Mouse (Mus musculus): ENCODE measurements around the gene Brd9. TPM values are rescaled to one million over a fixed set of nuclear protein-coding genes. Genes with fewer than 3 reads are reported as not detected.

The Brd9 gene
- polyA plus RNA-seq, 1 experiment, result 138 TPM

GRCm38 (mm10) chr13:73939101-73939500, 1.5 kb downstream of the Brd9 start:
- Histone ChIP-seq H3K4me3 (ENCODE audit: insufficient read depth, low read length) (no peak overlapping the region; the same call in 1 of the 2 replicates), H3K4me1 (ENCODE audit: control insufficient read depth, insufficient read depth, low read length) (peaks cover 2% of the 10 kb centered on the region; the same call in 1 of the 2 replicates), H3K27ac (ENCODE audit: insufficient read depth, low read length) (no peak overlapping the region)
- TF ChIP-seq CTCF (IDR thresholded peaks at IDR 0.05; ENCODE audit: extremely low read depth, insufficient read depth, low read length) (no peak), POLR2A (IDR thresholded peaks at IDR 0.05; ENCODE audit: extremely low read depth, insufficient read depth, low read length) (no peak)

DNA sequence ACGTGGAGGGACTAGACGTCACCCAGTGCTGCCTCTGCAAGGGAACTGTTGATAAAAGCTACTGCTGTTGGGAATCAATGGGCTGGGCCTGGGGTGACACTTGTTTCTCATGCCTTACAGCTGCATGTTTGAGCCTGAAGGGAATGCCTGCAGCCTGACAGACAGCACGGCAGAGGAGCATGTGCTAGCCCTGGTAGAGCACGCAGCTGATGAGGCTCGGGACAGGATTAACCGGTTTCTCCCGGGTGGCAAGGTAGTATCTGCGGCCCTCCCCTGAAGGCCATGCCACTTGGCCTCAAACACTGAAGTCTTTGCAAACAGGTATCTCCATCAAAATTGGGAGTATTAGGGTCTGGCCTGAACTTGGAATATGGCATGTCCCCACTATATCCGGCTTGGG, 7.0 kb downstream of the Brd9 start:
- H3K4me1 ChIP-seq (ENCODE audit: control insufficient read depth, insufficient read depth, low read length), result peaks cover 4% of the 10 kb centered on the region; the same call in 1 of the 2 replicates
- no peak overlapping the region for H3K27ac ChIP-seq (ENCODE audit: insufficient read depth, low read length)
- TF ChIP-seq CTCF (IDR thresholded peaks at IDR 0.05; ENCODE audit: extremely low read depth, insufficient read depth, low read length) (no peak), POLR2A (IDR thresholded peaks at IDR 0.05; ENCODE audit: extremely low read depth, insufficient read depth, low read length) (no peak)
- no peak overlapping the region for H3K4me3 ChIP-seq (ENCODE audit: insufficient read depth, low read length)

GRCm38 (mm10) chr13:73953551-73954130, 16.0 kb downstream of the Brd9 start:
- H3K27ac ChIP-seq (ENCODE audit: insufficient read depth, low read length), result peak overlapping the region; percentile 45; the same call in 1 of the 2 replicates
- H3K4me1 ChIP-seq (ENCODE audit: control insufficient read depth, insufficient read depth, low read length), result peaks cover 5% of the 10 kb centered on the region; the same call in 1 of the 2 replicates
- TF ChIP-seq POLR2A (IDR thresholded peaks at IDR 0.05; ENCODE audit: extremely low read depth, insufficient read depth, low read length) (no peak), CTCF (IDR thresholded peaks at IDR 0.05; ENCODE audit: extremely low read depth, insufficient read depth, low read length) (no peak)
- H3K4me3 ChIP-seq (ENCODE audit: insufficient read depth, low read length), result no peak overlapping the region

DNA sequence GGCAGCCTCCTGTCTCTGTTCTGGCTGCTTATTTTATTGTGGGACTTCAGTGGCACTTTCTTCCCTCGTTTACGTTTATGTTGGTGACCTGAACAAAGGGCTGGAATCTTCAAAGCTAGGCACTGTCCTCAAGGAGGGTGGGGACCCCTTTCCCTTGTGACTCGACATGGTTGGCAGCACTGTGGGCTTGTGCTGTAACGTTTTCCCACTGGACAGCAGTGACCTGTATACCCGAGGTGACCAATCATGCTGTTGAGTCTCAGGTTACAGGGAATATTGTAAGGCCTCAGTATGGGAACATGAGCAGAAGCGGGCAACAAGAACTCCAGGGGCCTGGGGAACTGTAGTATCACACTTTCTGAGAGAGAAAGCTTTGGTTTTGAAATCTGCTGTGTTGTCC, 17.1 kb downstream of the Brd9 start:
- no peak overlapping the region for H3K27ac ChIP-seq (ENCODE audit: insufficient read depth, low read length)
- no peak overlapping the region for H3K4me3 ChIP-seq (ENCODE audit: insufficient read depth, low read length)
- TF ChIP-seq POLR2A (IDR thresholded peaks at IDR 0.05; ENCODE audit: extremely low read depth, insufficient read depth, low read length) (no peak), CTCF (IDR thresholded peaks at IDR 0.05; ENCODE audit: extremely low read depth, insufficient read depth, low read length) (no peak)
- peaks cover 2% of the 10 kb centered on the region; the same call in 1 of the 2 replicates for H3K4me1 ChIP-seq (ENCODE audit: control insufficient read depth, insufficient read depth, low read length)

GRCm38 (mm10) chr13:73955531-73955930, 17.9 kb downstream of the Brd9 start:
- no peak overlapping the region for H3K27ac ChIP-seq (ENCODE audit: insufficient read depth, low read length)
- H3K4me1 ChIP-seq (ENCODE audit: control insufficient read depth, insufficient read depth, low read length), result peaks cover 3% of the 10 kb centered on the region; the same call in 1 of the 2 replicates
- no peak overlapping the region for H3K4me3 ChIP-seq (ENCODE audit: insufficient read depth, low read length)
- no peak for TF ChIP-seq POLR2A (IDR thresholded peaks at IDR 0.05; ENCODE audit: extremely low read depth, insufficient read depth, low read length)
- no peak for TF ChIP-seq CTCF (IDR thresholded peaks at IDR 0.05; ENCODE audit: extremely low read depth, insufficient read depth, low read length)

DNA sequence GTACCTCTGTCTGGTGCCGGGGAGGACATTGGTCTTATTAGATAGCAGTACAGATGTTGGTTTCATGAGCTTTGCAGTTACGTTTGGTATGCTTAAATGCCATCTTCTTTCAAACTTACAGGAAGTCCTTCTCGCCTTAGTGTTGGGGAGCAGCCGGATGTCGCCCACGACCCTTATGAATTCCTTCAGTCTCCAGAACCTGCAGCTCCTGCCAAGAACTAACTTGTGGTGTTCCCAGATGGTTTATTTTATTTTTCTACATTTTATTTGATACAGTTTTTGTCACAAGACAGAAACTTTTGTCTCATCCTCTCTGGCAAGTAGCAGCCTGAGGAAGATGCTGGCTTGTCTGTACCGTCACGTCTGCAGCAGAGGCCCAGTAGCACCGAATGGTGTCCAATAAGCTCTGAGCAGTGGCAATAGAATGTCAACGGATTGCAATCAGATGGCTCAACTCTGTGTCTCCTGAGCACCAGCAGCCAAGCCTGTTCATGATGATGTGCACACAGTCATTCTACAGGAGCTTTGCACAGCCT, 22.6 kb downstream of the Brd9 start:
- Histone ChIP-seq H3K4me3 (ENCODE audit: insufficient read depth, low read length) (no peak overlapping the region), H3K27ac (ENCODE audit: insufficient read depth, low read length) (peak overlapping the region; percentile 54; the same call in 1 of the 2 replicates), H3K4me1 (ENCODE audit: control insufficient read depth, insufficient read depth, low read length) (peaks cover 1% of the 10 kb centered on the region; the same call in 1 of the 2 replicates)
- TF ChIP-seq POLR2A (IDR thresholded peaks at IDR 0.05; ENCODE audit: extremely low read depth, insufficient read depth, low read length) (no peak), CTCF (IDR thresholded peaks at IDR 0.05; ENCODE audit: extremely low read depth, insufficient read depth, low read length) (no peak)

DNA sequence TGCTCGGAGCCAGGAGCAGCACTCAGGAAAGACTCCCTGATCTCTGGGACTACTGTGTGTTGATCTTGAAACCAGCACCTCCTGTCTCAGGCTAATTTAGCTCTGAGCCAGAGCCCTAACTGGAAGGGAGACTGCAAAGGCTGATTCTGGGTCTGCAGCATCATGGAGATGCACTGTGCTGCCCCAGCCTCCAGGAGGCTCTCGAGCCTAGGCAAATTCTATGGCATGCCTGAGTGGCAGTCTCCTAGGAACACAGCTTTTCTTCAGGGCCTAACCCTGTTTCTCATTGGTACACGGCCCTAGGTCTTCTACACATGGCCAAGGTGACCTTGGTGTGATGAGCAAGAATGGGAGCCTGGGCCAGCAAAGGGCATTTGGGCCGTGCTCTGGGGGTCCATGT, 23.6 kb downstream of the Brd9 start:
- peaks cover 1% of the 10 kb centered on the region; the same call in 1 of the 2 replicates for H3K4me1 ChIP-seq (ENCODE audit: control insufficient read depth, insufficient read depth, low read length)

GRCm38 (mm10) chr13:73963551-73963950, 25.9 kb downstream of the Brd9 start, which contains the start of gene Zdhhc11:
Gene Zdhhc11, plus strand, starts transcription at chr13:73963851.
- Histone ChIP-seq H3K27ac (ENCODE audit: insufficient read depth, low read length) (no peak within 1 kb of the TSS), H3K4me3 (ENCODE audit: insufficient read depth, low read length) (no peak within 1 kb of the TSS), H3K4me1 (ENCODE audit: control insufficient read depth, insufficient read depth, low read length) (peaks cover 1% of the 10 kb centered on the region; the same call in 1 of the 2 replicates)
- TF ChIP-seq POLR2A (IDR thresholded peaks at IDR 0.05; ENCODE audit: extremely low read depth, insufficient read depth, low read length) (no peak), CTCF (IDR thresholded peaks at IDR 0.05; ENCODE audit: extremely low read depth, insufficient read depth, low read length) (no peak)

More for the DNA sequence above, 23.6 kb downstream of the Brd9 start:
- H3K27ac ChIP-seq (ENCODE audit: insufficient read depth, low read length), result peak overlapping the region; percentile 54
- H3K4me3 ChIP-seq (ENCODE audit: insufficient read depth, low read length), result no peak overlapping the region
- TF ChIP-seq CTCF (IDR thresholded peaks at IDR 0.05; ENCODE audit: extremely low read depth, insufficient read depth, low read length) (peak; percentile 45), POLR2A (IDR thresholded peaks at IDR 0.05; ENCODE audit: extremely low read depth, insufficient read depth, low read length) (no peak)

- TF ChIP-seq POLR2A (IDR thresholded peaks at IDR 0.05; ENCODE audit: extremely low read depth, insufficient read depth, low read length) (no peak), CTCF (IDR thresholded peaks at IDR 0.05; ENCODE audit: extremely low read depth, insufficient read depth, low read length) (peak; percentile 86)
- H3K4me1 ChIP-seq (ENCODE audit: control insufficient read depth, insufficient read depth, low read length), result no peaks in the 10 kb centered on the region
- no peak overlapping the region for H3K27ac ChIP-seq (ENCODE audit: insufficient read depth, low read length)
- H3K4me3 ChIP-seq (ENCODE audit: insufficient read depth, low read length), result no peak overlapping the region
These were observed 33.2 kb downstream of the Brd9 start for GRCm38 (mm10) chr13:73970545-73971448.
